Mouse (Mus musculus) intestine, postnatal 0 days (tissue): ENCODE measurements around the gene Cutc. TPM values are rescaled to one million over a fixed set of nuclear protein-coding genes. Genes with fewer than 3 reads are reported as not detected.
A peak's percentile ranks its signal among the peaks of the same experiment; 100 is the strongest.

Experiments used
- ATAC-seq: fragments of 200-750 bp; cut with Nextera tagmentation; 2 replicates; pipeline ENCODE4 v1.8.0; 2017; ENCODE audit warnings: mild to moderate bottlenecking, moderate TSS enrichment, moderate library complexity
- H3K27ac ChIP-seq: fragments of 300-500 bp; sonication (generic); 2 replicates; pipeline ENCODE4 v1.5.1; 2014; ENCODE audit warnings: mild to moderate bottlenecking, low read depth, low read length, moderate library complexity
- H3K27me3 ChIP-seq: fragments of 300-500 bp; sonication (generic); replicated peaks from 2 replicates; pipeline ENCODE4 v1.6.1; 2014; ENCODE audit warnings: low read length, mixed read lengths; ENCODE audit not compliant: control insufficient read depth, insufficient read depth
- H3K36me3 ChIP-seq: fragments of 300-500 bp; sonication (generic); 2 replicates; pipeline ENCODE4 v1.6.1; 2014; ENCODE audit warnings: mild to moderate bottlenecking, moderate library complexity; ENCODE audit not compliant: control insufficient read depth, insufficient read depth
- H3K4me1 ChIP-seq: fragments of 300-500 bp; sonication (generic); replicated peaks from 2 replicates; pipeline ENCODE4 v1.6.1; 2014; ENCODE audit warnings: antibody characterized with exemption, low read length, mixed read lengths; ENCODE audit not compliant: control insufficient read depth, insufficient read depth
- H3K4me2 ChIP-seq: fragments of 300-500 bp; sonication (generic); replicated peaks from 2 replicates; pipeline ENCODE4 v1.6.1; 2014; ENCODE audit warnings: low read depth, mild to moderate bottlenecking, moderate library complexity
- H3K4me3 ChIP-seq: fragments of 300-500 bp; sonication (generic); 2 replicates; pipeline ENCODE4 v1.5.1; 2014; ENCODE audit warnings: low read depth, low read length
- H3K9ac ChIP-seq: fragments of 300-500 bp; sonication (generic); 2 replicates; pipeline ENCODE4 v1.6.1; 2014; ENCODE audit warnings: mild to moderate bottlenecking, low read depth, low read length
- H3K9me3 ChIP-seq: fragments of 300-500 bp; sonication (generic); 2 replicates; pipeline ENCODE4 v1.6.1; 2016; ENCODE audit warnings: mixed run types; ENCODE audit not compliant: control insufficient read depth
- CTCF ChIP-seq: sonication (generic); IDR thresholded peaks from 2 replicates; pipeline ENCODE4 v1.5.1; 2016; ENCODE audit warnings: low read depth, mild to moderate bottlenecking, control low read depth, antibody characterized with exemption, moderate library complexity
- WGBS: fragments of 180-500 bp; shearing (Covaris S2); extraction: QIAGEN DNeasy Blood & Tissue Kit; methylation state at CpG from one replicate; pipeline ENCODE4 v1.1.7; 2014; 5-methylcytosine and 5-hydroxymethylcytosine counted together
- polyA plus RNA-seq: library from polyadenylated mRNA; unstranded; fragments of >200 nt; fragmentation: Nextera tagmentation; extraction: Ambion mirVana; gene quantifications from 2 replicates; pipeline ENCODE4 v1.2.1, GENCODE M21; 2015

The Cutc gene
- polyA plus RNA-seq, 1 experiment from 2014 or later: 21.2 TPM

GRCm38 (mm10) chr19:43726510-43727146, 26.2 kb upstream of the Cutc start:
- 86% methylated on average over 15 of the region's 15 CpGs for WGBS
- Histone ChIP-seq H3K27ac (no peak overlapping the region), H3K9ac (no peak overlapping the region), H3K4me3 (no peak overlapping the region), H3K4me2 (no peak overlapping the region), H3K9me3 (no peaks in the 10 kb centered on the region), H3K36me3 (peaks cover 85% of the 10 kb centered on the region), H3K27me3 (no peaks in the 10 kb centered on the region), H3K4me1 (no peaks in the 10 kb centered on the region)
- peak; percentile 48 for ATAC-seq
- 0 out of 2 replicates have a peak, but pooled peaks have one; percentile 10 for TF ChIP-seq CTCF

- 52% methylated on average over 22 of the region's 22 CpGs for WGBS
- Histone ChIP-seq H3K27me3 (no peaks in the 10 kb centered on the region), H3K27ac (no peak overlapping the region), H3K4me3 (no peak overlapping the region), H3K9ac (no peak overlapping the region), H3K36me3 (peaks cover 65% of the 10 kb centered on the region), H3K4me2 (peak overlapping the region; percentile 38), H3K9me3 (no peaks in the 10 kb centered on the region), H3K4me1 (no peaks in the 10 kb centered on the region)
- no peak for TF ChIP-seq CTCF
- no peak for ATAC-seq
Observed at GRCm38 (mm10) chr19:43729296-43730036, 23.3 kb upstream of the Cutc start.

DNA sequence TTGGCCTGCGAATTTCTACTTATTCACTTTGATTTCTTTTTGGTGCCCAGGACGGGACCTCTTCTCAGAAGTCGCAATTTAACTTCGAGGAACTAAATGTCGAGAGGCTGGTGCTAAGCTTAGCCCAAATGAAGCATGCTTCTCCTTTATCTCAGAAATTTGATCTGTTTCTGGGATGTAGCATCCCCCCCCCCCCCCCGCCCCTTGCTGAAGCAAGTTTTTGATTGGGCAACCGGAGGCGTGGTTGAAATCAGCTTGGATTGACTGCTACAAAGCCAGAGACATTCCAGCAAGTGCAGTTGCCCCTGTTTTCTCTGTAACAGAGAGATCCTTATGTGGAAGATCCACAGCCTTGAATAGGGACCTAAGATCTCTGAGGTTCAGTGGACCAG, 22.8 kb upstream of the Cutc start:
- no peak for TF ChIP-seq CTCF
- no peak for ATAC-seq
- Histone ChIP-seq H3K27me3 (no peaks in the 10 kb centered on the region), H3K9me3 (no peaks in the 10 kb centered on the region), H3K27ac (no peak overlapping the region), H3K4me2 (peak overlapping the region; percentile 38), H3K36me3 (peaks cover 64% of the 10 kb centered on the region), H3K4me3 (no peak overlapping the region), H3K4me1 (no peaks in the 10 kb centered on the region), H3K9ac (no peak overlapping the region)
- 51% methylated on average over 8 of the region's 8 CpGs for WGBS

DNA sequence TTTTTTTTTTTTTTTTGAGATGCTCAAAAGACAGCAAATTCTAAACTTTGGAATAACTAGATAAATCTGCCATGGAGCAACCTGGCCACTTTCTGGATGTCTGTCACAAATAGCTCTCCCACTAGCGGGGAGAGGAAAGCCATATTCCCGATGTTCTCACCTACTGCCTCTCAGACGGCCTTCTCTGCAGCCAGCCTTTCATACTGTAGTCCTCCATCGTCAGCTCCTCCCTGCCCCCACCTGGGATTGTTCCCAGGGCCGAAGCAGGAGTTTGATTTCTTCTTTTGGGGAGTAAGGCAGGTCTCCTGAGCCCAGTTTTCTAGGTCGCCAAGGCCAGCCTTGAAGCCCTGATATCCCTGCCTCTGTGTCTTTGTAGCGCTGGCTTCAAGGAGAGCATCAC, 21.6 kb upstream of the Cutc start:
- H3K9ac ChIP-seq: no peak overlapping the region
- H3K4me2 ChIP-seq: no peak overlapping the region
- H3K27ac ChIP-seq: no peak overlapping the region
- no peaks in the 10 kb centered on the region for H3K4me1 ChIP-seq
- H3K4me3 ChIP-seq: no peak overlapping the region
- no peaks in the 10 kb centered on the region for H3K9me3 ChIP-seq
- no peak for ATAC-seq
- H3K27me3 ChIP-seq: no peaks in the 10 kb centered on the region
- H3K36me3 ChIP-seq: peaks cover 63% of the 10 kb centered on the region
- WGBS: 76% methylated on average over 7 of the region's 7 CpGs
- TF ChIP-seq CTCF: no peak

DNA sequence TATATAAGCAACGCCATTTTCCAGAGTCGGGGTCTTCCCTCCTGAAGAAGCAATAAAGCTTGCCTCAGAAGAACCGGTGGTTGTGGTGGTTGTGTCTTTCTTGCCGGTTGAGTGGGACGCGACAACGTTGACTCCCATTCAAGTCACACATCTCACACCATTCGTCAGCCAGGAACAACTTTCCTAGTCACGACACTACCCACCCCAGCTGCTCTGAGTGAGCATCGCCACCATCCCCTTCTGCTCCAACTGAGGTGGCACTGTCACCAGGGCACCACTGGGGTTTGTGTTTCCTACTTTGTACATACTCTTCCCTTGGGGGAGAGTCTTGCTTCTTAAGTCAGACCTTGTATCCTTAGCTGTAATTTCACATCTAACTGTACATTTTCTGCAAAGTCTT, 14.4 kb upstream of the Cutc start:
- no peak for TF ChIP-seq CTCF
- Histone ChIP-seq H3K4me1 (no peaks in the 10 kb centered on the region), H3K27me3 (no peaks in the 10 kb centered on the region), H3K9ac (no peak overlapping the region), H3K4me3 (no peak overlapping the region), H3K9me3 (no peaks in the 10 kb centered on the region), H3K36me3 (peaks cover 87% of the 10 kb centered on the region), H3K4me2 (no peak overlapping the region), H3K27ac (no peak overlapping the region)
- ATAC-seq: no peak
- WGBS: 94% methylated on average over 10 of the region's 10 CpGs

- 95% methylated on average over 7 of the region's 7 CpGs for WGBS
- ATAC-seq: no peak
- H3K4me3 ChIP-seq: no peak overlapping the region
- H3K9me3 ChIP-seq: no peaks in the 10 kb centered on the region
- no peak overlapping the region for H3K27ac ChIP-seq
- no peaks in the 10 kb centered on the region for H3K27me3 ChIP-seq
- no peak overlapping the region for H3K9ac ChIP-seq
- TF ChIP-seq CTCF: no peak
- no peak overlapping the region for H3K4me2 ChIP-seq
- no peaks in the 10 kb centered on the region for H3K4me1 ChIP-seq
- H3K36me3 ChIP-seq: peaks cover 86% of the 10 kb centered on the region
Observed at GRCm38 (mm10) chr19:43743401-43743800, 9.4 kb upstream of the Cutc start.
